Mouse (Mus musculus): Measurements from ENCODE around the gene Immp2l.
"Not testable (repeated sequence)": the region's sequence is repeated elsewhere in the genome, so short reads cannot be mapped to it uniquely, and the experiment has no call there.

The Immp2l gene

GRCm38 (mm10) chr12:41842694-41843329 lies 818.9 kb downstream of the Immp2l start:
- DNase-seq (ENCODE audit: low spot score), result no peak

- DNase-seq (ENCODE audit: low spot score), result no peak
Observed at GRCm38 (mm10) chr12:41851896-41852470, 828.1 kb downstream of the Immp2l start.

- DNase-seq (ENCODE audit: low spot score), result not testable (repeated sequence)
Observed at GRCm38 (mm10) chr12:41859652-41860051, 835.8 kb downstream of the Immp2l start.

GRCm38 (mm10) chr12:41868317-41868716 lies 844.4 kb downstream of the Immp2l start:
- no peak for DNase-seq (ENCODE audit: low spot score)

- no peak for DNase-seq (ENCODE audit: low spot score)
Observed at GRCm38 (mm10) chr12:41874015-41874414, 850.1 kb downstream of the Immp2l start.

GRCm38 (mm10) chr12:41877292-41877959 lies 853.5 kb downstream of the Immp2l start:
- no peak for DNase-seq (ENCODE audit: low spot score)

- DNase-seq (ENCODE audit: low spot score), result no peak
Observed at GRCm38 (mm10) chr12:41878493-41878892, 854.6 kb downstream of the Immp2l start.

GRCm38 (mm10) chr12:41878972-41879371 lies 855.1 kb downstream of the Immp2l start:
- DNase-seq (ENCODE audit: low spot score), result no peak

GRCm38 (mm10) chr12:41879412-41879811 lies 855.5 kb downstream of the Immp2l start:
- DNase-seq (ENCODE audit: low spot score), result no peak

GRCm38 (mm10) chr12:41880833-41881232 lies 856.9 kb downstream of the Immp2l start:
- DNase-seq (ENCODE audit: low spot score), result no peak

- no peak for DNase-seq (ENCODE audit: low spot score)
Observed at GRCm38 (mm10) chr12:41908011-41908410, 884.1 kb downstream of the Immp2l start.

- no peak for DNase-seq (ENCODE audit: low spot score)
Observed at GRCm38 (mm10) chr12:41911626-41912025, 887.7 kb downstream of the Immp2l start.

GRCm38 (mm10) chr12:41937751-41938150 lies 913.9 kb downstream of the Immp2l start:
- DNase-seq (ENCODE audit: low spot score), result no peak

GRCm38 (mm10) chr12:41941853-41942252 lies 918.0 kb downstream of the Immp2l start:
- no peak for DNase-seq (ENCODE audit: low spot score)

GRCm38 (mm10) chr12:41944079-41944672 lies 920.3 kb downstream of the Immp2l start:
- no peak for DNase-seq (ENCODE audit: low spot score)

GRCm38 (mm10) chr12:41946536-41946935 lies 922.6 kb downstream of the Immp2l start:
- DNase-seq (ENCODE audit: low spot score), result no peak

GRCm38 (mm10) chr12:41949409-41949808 lies 925.5 kb downstream of the Immp2l start:
- DNase-seq (ENCODE audit: low spot score), result no peak

GRCm38 (mm10) chr12:41949841-41950241 lies 926.0 kb downstream of the Immp2l start:
- DNase-seq (ENCODE audit: low spot score), result no peak

- no peak for DNase-seq (ENCODE audit: low spot score)
Observed at GRCm38 (mm10) chr12:41950726-41951125, 926.8 kb downstream of the Immp2l start.

- no peak for DNase-seq (ENCODE audit: low spot score)
Observed at GRCm38 (mm10) chr12:41961038-41961437, 937.1 kb downstream of the Immp2l start.

GRCm38 (mm10) chr12:41991408-41991807 lies 967.5 kb downstream of the Immp2l start:
- no peak for DNase-seq (ENCODE audit: low spot score)
